Mouse (Mus musculus) forebrain, embryonic 16.5 days (tissue): Measurements from ENCODE around the gene Rpl3l. TPM values are rescaled to one million over a fixed set of nuclear protein-coding genes. Genes with fewer than 3 reads are reported as not detected.

Experiments
- ATAC-seq: fragments of 200-750 bp; cut with Nextera tagmentation; 2 replicates; pipeline ENCODE4 v1.8.0; 2017; ENCODE audit warnings: mild to moderate bottlenecking, moderate library complexity
- H3K27ac ChIP-seq: fragments of 300-500 bp; sonication (generic); 2 replicates; pipeline ENCODE4 v1.5.1; 2014; ENCODE audit warnings: low read length, control low read depth
- H3K27me3 ChIP-seq: fragments of 300-500 bp; sonication (generic); replicated peaks from 2 replicates; pipeline ENCODE4 v1.6.1; 2014; ENCODE audit warnings: low read length; ENCODE audit not compliant: control insufficient read depth, insufficient read depth
- H3K36me3 ChIP-seq: fragments of 300-500 bp; sonication (generic); 2 replicates; pipeline ENCODE4 v1.6.1; 2014; ENCODE audit not compliant: control insufficient read depth, insufficient read depth
- H3K4me1 ChIP-seq: fragments of 300-500 bp; sonication (generic); replicated peaks from 2 replicates; pipeline ENCODE4 v1.6.1; 2014; ENCODE audit warnings: low read length; ENCODE audit not compliant: control insufficient read depth, insufficient read depth
- H3K4me2 ChIP-seq: fragments of 300-500 bp; sonication (generic); 2 replicates; pipeline ENCODE4 v1.6.1; 2014; ENCODE audit warnings: mild to moderate bottlenecking, low read length, control low read depth
- H3K4me3 ChIP-seq: fragments of 300-500 bp; sonication (generic); replicated peaks from 2 replicates; pipeline ENCODE4 v1.5.1; 2014; ENCODE audit warnings: mild to moderate bottlenecking, low read length, control low read depth
- H3K9ac ChIP-seq: fragments of 300-500 bp; sonication (generic); replicated peaks from 2 replicates; pipeline ENCODE4 v1.6.1; 2014; ENCODE audit warnings: low read depth, low read length, control low read depth
- H3K9me3 ChIP-seq: fragments of 300-500 bp; sonication (generic); 2 replicates; pipeline ENCODE4 v1.6.1; 2016; ENCODE audit warnings: low read length; ENCODE audit not compliant: control insufficient read depth
- WGBS: fragments of 180-500 bp; shearing (Covaris S2); extraction: QIAGEN DNeasy Blood & Tissue Kit; methylation state at CpG from one replicate; pipeline ENCODE4 v1.1.7; 2014; 5-methylcytosine and 5-hydroxymethylcytosine counted together
- polyA plus RNA-seq: library from polyadenylated mRNA; unstranded; fragments of >200 nt; fragmentation: Nextera tagmentation; extraction: Ambion mirVana; gene quantifications from 2 replicates; pipeline ENCODE4 v1.2.1, GENCODE M21; 2015

The Rpl3l gene
- polyA plus RNA-seq, 1 experiment from 2014 or later: not detected

- 93% methylated on average over 5 of the region's 5 CpGs for whole genome bisulfite sequencing
- Histone ChIP-seq H3K4me2 (no peak overlapping the region), H3K4me1 (no peaks in the 10 kb centered on the region), H3K27me3 (no peaks in the 10 kb centered on the region; the same call in 1 of the 2 replicates), H3K27ac (no peak overlapping the region), H3K4me3 (no peak overlapping the region), H3K9ac (no peak overlapping the region), H3K36me3 (no peaks in the 10 kb centered on the region), H3K9me3 (no peaks in the 10 kb centered on the region)
- no peak for ATAC-seq
These were observed 45.6 kb downstream of the Rpl3l start for GRCm38 (mm10) chr17:24773241-24773640.

GRCm38 (mm10) chr17:24775173-24775572 is 47.6 kb downstream of the Rpl3l start:
- Histone ChIP-seq H3K27me3 (no peaks in the 10 kb centered on the region), H3K4me3 (no peak overlapping the region), H3K9ac (no peak overlapping the region), H3K4me2 (no peak overlapping the region), H3K36me3 (no peaks in the 10 kb centered on the region), H3K4me1 (no peaks in the 10 kb centered on the region), H3K27ac (no peak overlapping the region), H3K9me3 (no peaks in the 10 kb centered on the region)
- no peak for ATAC-seq
- WGBS: 84% methylated on average over 8 of the region's 8 CpGs

GRCm38 (mm10) chr17:24777073-24777472 is 49.5 kb downstream of the Rpl3l start:
- Histone ChIP-seq H3K27ac (no peak overlapping the region), H3K4me2 (no peak overlapping the region), H3K9ac (no peak overlapping the region), H3K9me3 (no peaks in the 10 kb centered on the region), H3K4me3 (no peak overlapping the region), H3K4me1 (no peaks in the 10 kb centered on the region), H3K27me3 (no peaks in the 10 kb centered on the region), H3K36me3 (no peaks in the 10 kb centered on the region)
- WGBS: 82% methylated on average over 2 of the region's 2 CpGs
- ATAC-seq: no peak

- Histone ChIP-seq H3K9me3 (no peaks in the 10 kb centered on the region), H3K4me2 (no peak overlapping the region), H3K9ac (no peak overlapping the region), H3K4me3 (no peak overlapping the region), H3K27ac (no peak overlapping the region), H3K4me1 (no peaks in the 10 kb centered on the region), H3K36me3 (no peaks in the 10 kb centered on the region), H3K27me3 (no peaks in the 10 kb centered on the region)
- no peak for ATAC-seq
- 92% methylated on average over 2 of the region's 2 CpGs for WGBS
These were observed 53.2 kb downstream of the Rpl3l start for GRCm38 (mm10) chr17:24780821-24781220.

Other genes starting within 250 kb of the Rpl3l start
- 38.9 and 42.4 TPM in 2 replicates for gene Mlst8, start 248.7 kb upstream of the Rpl3l start, polyA plus RNA-seq
- 18.8 and 30.4 TPM in 2 replicates for gene Caskin1, start 239.2 kb upstream of the Rpl3l start, polyA plus RNA-seq
- 108 and 121 TPM in 2 replicates for gene Traf7, start 199.9 kb upstream of the Rpl3l start, polyA plus RNA-seq
- 6.8 and 10.9 TPM in 2 replicates for gene Rab26, start 193.6 kb upstream of the Rpl3l start, polyA plus RNA-seq
- 18.3 and 27.6 TPM in 2 replicates for gene Pkd1, start 178.0 kb upstream of the Rpl3l start, polyA plus RNA-seq
- gene Tsc2, start 95.2 kb upstream of the Rpl3l start, polyA plus RNA-seq: 80.4 and 86.8 TPM in 2 replicates
- gene Nthl1, start 95.1 kb upstream of the Rpl3l start, polyA plus RNA-seq: 13.4 and 14.4 TPM in 2 replicates
- 28.1 and 31.2 TPM in 2 replicates for gene Slc9a3r2, start 77.5 kb upstream of the Rpl3l start, polyA plus RNA-seq
- not detected in 2 replicates for gene Npw, start 69.4 kb upstream of the Rpl3l start, polyA plus RNA-seq
- 17.9 and 22.0 TPM in 2 replicates for gene Zfp598, start 58.1 kb upstream of the Rpl3l start, polyA plus RNA-seq
- 143 and 193 TPM in 2 replicates for gene Syngr3, start 37.9 kb upstream of the Rpl3l start, polyA plus RNA-seq
- 35.0 and 35.4 TPM in 2 replicates for gene Gfer, start 31.7 kb upstream of the Rpl3l start, polyA plus RNA-seq
- 2.0 and 2.7 TPM in 2 replicates for gene Noxo1, start 31.6 kb upstream of the Rpl3l start, polyA plus RNA-seq
- 83.7 and 85.5 TPM in 2 replicates for gene Tbl3, start 20.2 kb upstream of the Rpl3l start, polyA plus RNA-seq
- gene Rnf151, start 9.8 kb upstream of the Rpl3l start, polyA plus RNA-seq: not detected in 2 replicates
- gene Rps2, start 9.7 kb upstream of the Rpl3l start, polyA plus RNA-seq: 787 and 797 TPM in 2 replicates
- 220 and 233 TPM in 2 replicates for gene Ndufb10, start 3.3 kb upstream of the Rpl3l start, polyA plus RNA-seq
- 20.0 and 21.1 TPM in 2 replicates for gene Msrb1, start 8.8 kb downstream of the Rpl3l start, polyA plus RNA-seq
- gene Hs3st6, start 25.2 kb downstream of the Rpl3l start, polyA plus RNA-seq: 0.32 TPM in 1 of 2 replicates, not detected in the other
- gene Meiob, start 76.5 kb downstream of the Rpl3l start, polyA plus RNA-seq: not detected in 2 replicates
- gene Hagh, start 112.3 kb downstream of the Rpl3l start, polyA plus RNA-seq: 40.2 and 50.1 TPM in 2 replicates
- 14.4 and 17.8 TPM in 2 replicates for gene Fahd1, start 122.5 kb downstream of the Rpl3l start, polyA plus RNA-seq
- gene Igfals, start 138.2 kb downstream of the Rpl3l start, polyA plus RNA-seq: 0.19 TPM in 1 of 2 replicates, not detected in the other
- 66.8 and 71.1 TPM in 2 replicates for gene Nubp2, start 158.5 kb downstream of the Rpl3l start, polyA plus RNA-seq
- 82.1 and 86.8 TPM in 2 replicates for gene Spsb3, start 158.8 kb downstream of the Rpl3l start, polyA plus RNA-seq
- 32.4 and 35.7 TPM in 2 replicates for gene Eme2, start 167.3 kb downstream of the Rpl3l start, polyA plus RNA-seq
- 72.3 and 79.8 TPM in 2 replicates for gene Mrps34, start 167.3 kb downstream of the Rpl3l start, polyA plus RNA-seq
- 63.4 and 76.1 TPM in 2 replicates for gene Nme3, start 168.7 kb downstream of the Rpl3l start, polyA plus RNA-seq
- 100 and 114 TPM in 2 replicates for gene Mapk8ip3, start 209.2 kb downstream of the Rpl3l start, polyA plus RNA-seq
- gene Jpt2, start 232.9 kb downstream of the Rpl3l start, polyA plus RNA-seq: 95.4 and 99.1 TPM in 2 replicates